Mouse (Mus musculus) midbrain, postnatal 0 days (tissue): ENCODE results near the gene Tax1bp1. TPM values are rescaled to one million over a fixed set of nuclear protein-coding genes. Genes with fewer than 3 reads are reported as not detected.
A peak's percentile ranks its signal among the peaks of the same experiment; 100 is the strongest.

Experiments used
- ATAC-seq: fragments of 200-750 bp; cut with Nextera tagmentation; 2 replicates; pipeline ENCODE4 v1.8.0; 2017; ENCODE audit warnings: moderate number of reproducible peaks, mild to moderate bottlenecking, moderate TSS enrichment, moderate library complexity; ENCODE audit not compliant: low FRiP score
- DNase-seq: peaks from one replicate; pipeline ENCODE4 v3.0.0-alpha.2; 2015; ENCODE audit warnings: low spot score
- H3K27ac ChIP-seq: fragments of 300-500 bp; sonication (generic); 2 replicates; pipeline ENCODE4 v1.5.1; 2014; ENCODE audit warnings: low read depth, mild to moderate bottlenecking, low read length, mixed read lengths
- H3K27me3 ChIP-seq: fragments of 300-500 bp; sonication (generic); 2 replicates; pipeline ENCODE4 v1.6.1; 2014; ENCODE audit warnings: low read length, control low read depth, mixed read lengths; ENCODE audit not compliant: insufficient read depth
- H3K36me3 ChIP-seq: fragments of 300-500 bp; sonication (generic); 2 replicates; pipeline ENCODE4 v1.6.1; 2014; ENCODE audit warnings: low read length, control low read depth, mixed read lengths; ENCODE audit not compliant: insufficient read depth
- H3K4me1 ChIP-seq: fragments of 300-500 bp; sonication (generic); 2 replicates; pipeline ENCODE4 v1.6.1; 2014; ENCODE audit warnings: mild to moderate bottlenecking, control low read depth, antibody characterized with exemption, low read length, mixed read lengths; ENCODE audit not compliant: insufficient read depth
- H3K4me2 ChIP-seq: fragments of 300-500 bp; sonication (generic); 2 replicates; pipeline ENCODE4 v1.6.1; 2014; ENCODE audit warnings: low read depth, mild to moderate bottlenecking, low read length, mixed read lengths; ENCODE audit not compliant: poor library complexity, severe bottlenecking
- H3K4me3 ChIP-seq: fragments of 300-500 bp; sonication (generic); 2 replicates; pipeline ENCODE4 v1.5.1; 2014; ENCODE audit warnings: low read depth, mild to moderate bottlenecking, low read length, moderate library complexity
- H3K9ac ChIP-seq: fragments of 300-500 bp; sonication (generic); replicated peaks from 2 replicates; pipeline ENCODE4 v1.6.1; 2014; ENCODE audit warnings: mild to moderate bottlenecking, low read length, moderate library complexity, mixed read lengths; ENCODE audit not compliant: poor library complexity, severe bottlenecking
- H3K9me3 ChIP-seq: fragments of 300-500 bp; sonication (generic); 2 replicates; pipeline ENCODE4 v1.6.1; 2016; ENCODE audit warnings: low read length, control low read depth
- CTCF ChIP-seq: IDR thresholded peaks from 2 replicates; pipeline ENCODE4 v1.5.1; 2016; ENCODE audit warnings: antibody characterized with exemption, mild to moderate bottlenecking
- WGBS: fragments of 180-500 bp; shearing (Covaris S2); extraction: QIAGEN DNeasy Blood & Tissue Kit; methylation state at CpG from one replicate; pipeline ENCODE4 v1.1.7; 2014; 5-methylcytosine and 5-hydroxymethylcytosine counted together
- polyA plus RNA-seq: library from polyadenylated mRNA; unstranded; fragments of >200 nt; fragmentation: Nextera tagmentation; extraction: Ambion mirVana; gene quantifications from 2 replicates; pipeline ENCODE4 v1.2.1, GENCODE M21; 2015
- total RNA-seq: library from RNA; depleted of rRNA; stranded (reverse); fragments of >200 nt; gene quantifications from 2 replicates; pipeline ENCODE4 v1.2.3, GENCODE M21; 2014; rRNA removed

Gene Tax1bp1
- total and polyA plus RNA-seq, 2 experiments from 2014 or later, result 61.4 to 160 TPM

- H3K9ac ChIP-seq, result no peak overlapping the region
- no peak overlapping the region for H3K4me3 ChIP-seq
- H3K36me3 ChIP-seq, result no peaks in the 10 kb centered on the region
- DNase-seq, result peak; percentile 28
- TF ChIP-seq CTCF, result no peak
- 0 out of 2 replicates have a peak, but pooled peaks cover 3% of the 10 kb centered on the region for H3K4me1 ChIP-seq
- no peak overlapping the region for H3K4me2 ChIP-seq
- 0 out of 2 replicates have a peak, but pooled peaks have one; percentile 27 for ATAC-seq
- 67% methylated on average over 9 of the region's 9 CpGs for WGBS
- no peaks in the 10 kb centered on the region for H3K27me3 ChIP-seq
- H3K27ac ChIP-seq, result no peak overlapping the region; the same call in 1 of the 2 replicates
- H3K9me3 ChIP-seq, result no peaks in the 10 kb centered on the region
Measured at GRCm38 (mm10) chr6:52796035-52796598, 82.6 kb downstream of the Tax1bp1 start.

- Histone ChIP-seq H3K9ac (no peak overlapping the region), H3K4me1 (0 out of 2 replicates have a peak, but pooled peaks cover 3% of the 10 kb centered on the region), H3K36me3 (no peaks in the 10 kb centered on the region), H3K27ac (no peak overlapping the region), H3K9me3 (no peaks in the 10 kb centered on the region), H3K4me2 (no peak overlapping the region), H3K4me3 (no peak overlapping the region), H3K27me3 (no peaks in the 10 kb centered on the region)
- no peak for TF ChIP-seq CTCF
- DNase-seq, result no peak
- no peak for ATAC-seq
- WGBS, result 69% methylated on average over 1 of the region's 1 CpGs
Measured at GRCm38 (mm10) chr6:52796691-52797090, 83.2 kb downstream of the Tax1bp1 start.

DNA sequence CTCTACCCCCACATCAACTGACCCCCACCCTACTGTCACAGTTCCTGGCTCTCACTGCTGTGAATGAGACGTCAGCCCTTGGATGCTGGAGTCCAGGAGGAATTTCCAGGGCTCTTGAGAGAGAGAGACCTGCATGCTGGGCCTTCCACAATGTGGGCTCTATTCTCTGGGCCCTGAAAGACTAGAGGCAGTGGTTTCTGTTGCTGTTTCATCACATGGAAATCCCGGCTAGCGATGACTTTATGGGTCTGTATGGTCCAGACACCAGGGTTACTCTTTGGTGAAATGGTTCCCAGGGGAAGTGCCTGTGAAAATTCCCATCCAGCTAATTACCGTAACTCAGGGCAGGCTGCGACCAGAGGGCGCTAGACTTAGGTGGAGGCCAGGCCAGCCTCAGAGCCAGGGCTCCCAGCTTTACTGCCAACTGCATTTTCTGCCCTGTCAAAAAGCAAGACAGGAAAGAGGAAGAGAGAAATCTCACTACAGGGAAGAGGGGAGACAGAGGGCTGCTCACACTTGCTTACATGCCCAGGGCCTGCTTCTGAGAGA lies 83.8 kb downstream of the Tax1bp1 start:
- Histone ChIP-seq H3K9ac (no peak overlapping the region), H3K27me3 (no peaks in the 10 kb centered on the region), H3K4me2 (no peak overlapping the region), H3K4me3 (no peak overlapping the region), H3K4me1 (0 out of 2 replicates have a peak, but pooled peaks cover 3% of the 10 kb centered on the region), H3K27ac (no peak overlapping the region), H3K9me3 (no peaks in the 10 kb centered on the region), H3K36me3 (no peaks in the 10 kb centered on the region)
- ATAC-seq (no peak), DNase-seq (peak; percentile 49)
- peak; percentile 54 for TF ChIP-seq CTCF
- WGBS, result 40% methylated on average over 6 of the region's 6 CpGs

GRCm38 (mm10) chr6:52802181-52802580 lies 88.7 kb downstream of the Tax1bp1 start:
- H3K27ac ChIP-seq, result no peak overlapping the region
- no peaks in the 10 kb centered on the region for H3K27me3 ChIP-seq
- H3K9me3 ChIP-seq, result no peaks in the 10 kb centered on the region
- no peaks in the 10 kb centered on the region for H3K4me1 ChIP-seq
- no peak for TF ChIP-seq CTCF
- no peak overlapping the region for H3K4me2 ChIP-seq
- H3K36me3 ChIP-seq, result no peaks in the 10 kb centered on the region
- no peak for ATAC-seq
- no peak overlapping the region for H3K9ac ChIP-seq
- no peak for DNase-seq
- H3K4me3 ChIP-seq, result no peak overlapping the region
- WGBS, result 38% methylated on average over 9 of the region's 9 CpGs

- Histone ChIP-seq H3K27ac (no peak overlapping the region), H3K4me3 (no peak overlapping the region), H3K4me1 (no peaks in the 10 kb centered on the region), H3K36me3 (peaks cover under 1% of the 10 kb centered on the region; the same call in 1 of the 2 replicates), H3K9me3 (no peaks in the 10 kb centered on the region), H3K9ac (no peak overlapping the region), H3K27me3 (no peaks in the 10 kb centered on the region), H3K4me2 (no peak overlapping the region)
- ATAC-seq (no peak), DNase-seq (no peak)
- no peak for TF ChIP-seq CTCF
- 94% methylated on average over 3 of the region's 3 CpGs for whole genome bisulfite sequencing
Measured at GRCm38 (mm10) chr6:52805237-52805856, 91.8 kb downstream of the Tax1bp1 start.

Other genes with a start within 250 kb of the Tax1bp1 start
- gene Hibadh, start 73.3 kb upstream of the Tax1bp1 start, total RNA-seq, result 27.2 and 39.2 TPM in 2 replicates
- 57.5 and 63.2 TPM in 2 replicates for gene Hibadh, start 73.3 kb upstream of the Tax1bp1 start, polyA plus RNA-seq